Comparison of ENCODE assay signal across 19 mouse cellular contexts in the genomic region with DNA sequence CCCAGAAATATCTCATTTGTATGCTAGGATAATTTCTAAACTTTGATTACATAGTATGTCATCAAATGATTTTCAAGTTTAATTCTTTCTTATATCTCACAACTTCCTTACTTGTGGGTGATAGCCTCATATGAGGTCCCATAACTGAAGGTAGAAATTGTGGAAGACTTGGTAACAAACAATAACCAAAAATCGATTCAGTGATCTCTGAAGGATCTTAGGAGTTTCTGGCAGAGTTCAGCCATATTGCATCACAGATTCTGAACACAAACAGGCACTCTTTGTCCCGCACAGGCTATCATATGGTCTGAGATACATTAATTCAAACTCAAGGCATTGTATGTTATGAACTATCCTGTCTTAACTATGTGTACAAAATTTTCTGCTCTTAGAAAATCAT.
DNase-seq lines count a peak whose midpoint lies in the region; ATAC-seq and TF ChIP-seq lines count a peak whose summit lies in the region.
"Had no signal": no experiment of that assay in that cellular context is flagged by ENCODE, and none has a peak within 500 bp of the region (broad histone marks: within the 10 kb centered on the region; RNA-seq: fewer than 3 reads in every experiment).

No protein-coding gene starts in this region.

- no peak overlapping the region for H3K4me2 ChIP-seq in liver, embryonic 11.5 days
- H3K4me2 ChIP-seq in midbrain, embryonic 11.5 days: no peak overlapping the region

- WGBS in liver, adult 2 months: 30% methylated on average over 2 of the region's 2 CpGs
- WGBS in liver, embryonic 11.5 days: 67% methylated on average over 2 of the region's 2 CpGs
- WGBS in midbrain, embryonic 11.5 days: 79% methylated on average over 2 of the region's 2 CpGs
- WGBS in midbrain, embryonic 10.5 days: 82% methylated on average over 2 of the region's 2 CpGs

- no peak for TF ChIP-seq POLR2A in liver, adult 2 months (IDR thresholded peaks at IDR 0.05; ENCODE audit: extremely low read depth, insufficient read depth, low read length)

- no peak overlapping the region for H3K4me3 ChIP-seq in liver, adult 2 months (ENCODE audit: insufficient read depth, low read depth, low read length)
- no peak overlapping the region for H3K4me3 ChIP-seq in liver, embryonic 11.5 days (ENCODE audit: low read depth, low read length)
- no peak overlapping the region for H3K4me3 ChIP-seq in midbrain, embryonic 11.5 days (ENCODE audit: low read depth, low read length)
- H3K4me3 ChIP-seq in midbrain, embryonic 10.5 days: no peak overlapping the region

- peak; percentile 63 for DNase-seq in liver, adult 2 months (ENCODE audit: extremely low read depth, low read depth, low spot score)
- no peak for DNase-seq in liver, embryonic 11.5 days (ENCODE audit: low spot score)
- DNase-seq in midbrain, embryonic 11.5 days (ENCODE audit: low spot score, missing footprints): peak; percentile 75
- no peak for DNase-seq in midbrain, embryonic 10.5 days (ENCODE audit: low spot score)
- DNase-seq: adrenal gland, adult 2 months; adrenal gland, adult 8-10 months; adrenal gland, postnatal 10 days; adrenal gland, postnatal 14 days; adrenal gland, postnatal 25 days; adrenal gland, postnatal 36 days; B cell, adult 2 months; cerebellum, adult 11 months; cerebellum, adult 11-12 months; cerebellum, adult 18-20 months had no signal

- no peaks in the 10 kb centered on the region for H3K27me3 ChIP-seq in liver, adult 2 months (ENCODE audit: control insufficient read depth, insufficient read depth, low read length)
- no peaks in the 10 kb centered on the region for H3K27me3 ChIP-seq in liver, embryonic 11.5 days (replicated peaks; ENCODE audit: control insufficient read depth, insufficient read depth, low read length)
- H3K27me3 ChIP-seq in midbrain, embryonic 11.5 days (ENCODE audit: control insufficient read depth, insufficient read depth, low read length): no peaks in the 10 kb centered on the region
- no peaks in the 10 kb centered on the region for H3K27me3 ChIP-seq in midbrain, embryonic 10.5 days (ENCODE audit: low read depth, poor library complexity, severe bottlenecking)
- H3K27me3 ChIP-seq: CH12.LX, Patski had no signal

- no peak overlapping the region for H3K9ac ChIP-seq in liver, adult 2 months (ENCODE audit: low read depth, low read length)
- H3K9ac ChIP-seq in liver, embryonic 11.5 days (ENCODE audit: low read depth, low read length): no peak overlapping the region
- no peak overlapping the region for H3K9ac ChIP-seq in midbrain, embryonic 11.5 days (ENCODE audit: low read length)

- no peaks in the 10 kb centered on the region for H3K36me3 ChIP-seq in liver, adult 2 months (ENCODE audit: control insufficient read depth, insufficient read depth, low read length)
- no peaks in the 10 kb centered on the region for H3K36me3 ChIP-seq in liver, embryonic 11.5 days (ENCODE audit: control insufficient read depth, insufficient read depth, low read length)
- H3K36me3 ChIP-seq in midbrain, embryonic 11.5 days (ENCODE audit: control insufficient read depth, insufficient read depth, low read length): no peaks in the 10 kb centered on the region
- H3K36me3 ChIP-seq in midbrain, embryonic 10.5 days: no peaks in the 10 kb centered on the region
- H3K36me3 ChIP-seq: G1E had no signal

- H3K27ac ChIP-seq in liver, adult 2 months (replicated peaks; ENCODE audit: insufficient read depth, low read depth, low read length): no peak overlapping the region
- H3K27ac ChIP-seq in liver, embryonic 11.5 days (ENCODE audit: low read depth, low read length): no peak overlapping the region
- no peak overlapping the region for H3K27ac ChIP-seq in midbrain, embryonic 11.5 days (ENCODE audit: low read depth, low read length)
- H3K27ac ChIP-seq in midbrain, embryonic 10.5 days (replicated peaks): no peak overlapping the region

- no peak for TF ChIP-seq CTCF in liver, adult 2 months (IDR thresholded peaks at IDR 0.05; ENCODE audit: low read depth, low read length)

- ATAC-seq in liver, embryonic 11.5 days (replicated peaks; ENCODE audit: low FRiP score): no peak
- ATAC-seq in midbrain, embryonic 11.5 days (ENCODE audit: low FRiP score): no peak
- ATAC-seq: activated CD4-positive, CD25-positive, alpha-beta regulatory T cell, adult 4 months; CD4-positive, CD25-positive, alpha-beta regulatory T cell, adult 4 months; Patski had no signal

- H3K4me1 ChIP-seq in liver, adult 2 months (ENCODE audit: control insufficient read depth, insufficient read depth, low read length): peaks cover 5% of the 10 kb centered on the region
- no peaks in the 10 kb centered on the region for H3K4me1 ChIP-seq in liver, embryonic 11.5 days (replicated peaks; ENCODE audit: control insufficient read depth, insufficient read depth, low read length)
- H3K4me1 ChIP-seq in midbrain, embryonic 11.5 days (ENCODE audit: control insufficient read depth, insufficient read depth, low read length): no peaks in the 10 kb centered on the region
- peaks cover 8% of the 10 kb centered on the region for H3K4me1 ChIP-seq in midbrain, embryonic 10.5 days

- H3K9me3 ChIP-seq in liver, embryonic 11.5 days (ENCODE audit: control insufficient read depth, low read length): no peaks in the 10 kb centered on the region
- no peaks in the 10 kb centered on the region for H3K9me3 ChIP-seq in midbrain, embryonic 11.5 days (ENCODE audit: control insufficient read depth, low read length)
- no peaks in the 10 kb centered on the region for H3K9me3 ChIP-seq in midbrain, embryonic 10.5 days (replicated peaks)

- no peaks in the 10 kb centered on the region for H3K79me2 ChIP-seq in liver, adult 2 months (ENCODE audit: control insufficient read depth, insufficient read depth, low read length)

Comparison
In these comparisons a context has a peak if more than half of its experiments do, and no peak if none do; other contexts are left out.
1. DNase-seq: peak in liver, adult 2 months (single experiment) and midbrain, embryonic 11.5 days (single experiment); none in liver, embryonic 11.5 days (single experiment) and midbrain, embryonic 10.5 days (single experiment).